ENCODE assay signal across 7 mouse cellular contexts in the genomic region with DNA sequence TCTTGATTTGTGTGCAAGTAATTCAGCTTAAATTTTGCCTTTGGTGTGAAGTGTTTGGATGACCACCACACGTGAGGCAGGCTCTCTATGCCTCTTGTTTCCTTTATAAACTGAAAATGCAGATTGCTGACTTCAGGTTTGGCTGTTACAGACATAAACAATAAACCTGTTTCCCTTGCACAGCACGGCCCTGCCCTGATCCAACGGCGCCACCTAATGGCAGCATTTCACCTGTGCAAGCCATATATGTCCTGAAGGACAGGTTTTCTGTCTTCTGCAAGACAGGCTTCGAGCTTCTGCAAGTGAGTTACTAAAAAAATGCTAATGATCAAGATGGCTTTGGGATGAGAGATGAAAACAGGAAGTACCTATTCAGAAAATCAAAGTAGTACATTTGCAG. TPM values are rescaled to one million over a fixed set of nuclear protein-coding genes. Genes with fewer than 3 reads are reported as not detected.
A peak's percentile ranks its signal among the peaks of the same experiment; 100 is the strongest.
DNase-seq lines count a peak whose midpoint lies in the region; TF ChIP-seq lines count a peak whose summit lies in the region.

No protein-coding gene starts in this region.

- peak; percentile 93 for TF ChIP-seq RAD21 in MEL (IDR thresholded peaks at IDR 0.05; ENCODE audit: low read depth, low read length)

- H3K4me3 ChIP-seq in MEL (ENCODE audit: control insufficient read depth in 1 of 2, insufficient read depth in 1 of 2, low read depth in 2 of 2, low read length in 2 of 2): no peak overlapping the region

- no peak for TF ChIP-seq EP300 in MEL (IDR thresholded peaks at IDR 0.05; ENCODE audit: low read depth in 1 of 2, low read length in 2 of 2)

- peak; percentile 89 for DNase-seq in CD4-positive, CD25-positive, alpha-beta regulatory T cell, adult 2 months (ENCODE audit: low read depth, low spot score)
- DNase-seq in MEL (ENCODE audit: low read depth, low spot score): peak; percentile 88
- DNase-seq in cerebellum, adult 9-10 months: peak; percentile 77
- peak; percentile 82 for DNase-seq in gastrocnemius, postnatal 10 days
- peak; percentile 92 for DNase-seq in kidney, postnatal 10 days
- peak; percentile 69 for DNase-seq in lung, postnatal 25 days (ENCODE audit: low spot score)
- DNase-seq in spleen, postnatal 10 days (ENCODE audit: low spot score in 2 of 2): peak; percentile 55 to 88

- no peak for TF ChIP-seq POLR2A in MEL (IDR thresholded peaks at IDR 0.05; ENCODE audit: control insufficient read depth in 1 of 2, insufficient read depth in 1 of 2, low read depth in 1 of 2, low read length in 2 of 2, poor library complexity in 1 of 2)

- H3K9me3 ChIP-seq in MEL (replicated peaks; ENCODE audit: insufficient read depth, low read length): no peaks in the 10 kb centered on the region

- H3K27me3 ChIP-seq in MEL (ENCODE audit: control insufficient read depth in 1 of 2, insufficient read depth in 2 of 2, low read length in 2 of 2): no peaks in the 10 kb centered on the region

- peak; percentile 84 to 94 (median 93) for TF ChIP-seq CTCF in MEL (IDR thresholded peaks at IDR 0.05 in 2 of 3, conservative IDR thresholded peaks at IDR 0.05 in 1 of 3; ENCODE audit: control insufficient read depth in 1 of 3, insufficient read depth in 1 of 3, low read depth in 2 of 3, low read length in 3 of 3, poor library complexity in 1 of 3, severe bottlenecking in 1 of 3)

- no peak overlapping the region for H3K9ac ChIP-seq in MEL (ENCODE audit: control insufficient read depth, low read depth, low read length, poor library complexity, severe bottlenecking)

- no peak overlapping the region for H3K27ac ChIP-seq in MEL (ENCODE audit: control insufficient read depth, low read depth, low read length)

- H3K36me3 ChIP-seq in MEL (ENCODE audit: control insufficient read depth in 1 of 2, insufficient read depth in 2 of 2, low read length in 2 of 2): no peaks in the 10 kb centered on the region; a peak in 1 of 4 replicates

- H3K79me2 ChIP-seq in MEL (ENCODE audit: control insufficient read depth, insufficient read depth, low read length, poor library complexity): no peaks in the 10 kb centered on the region

- 0 out of 4 replicates have a peak, but pooled peaks cover 0 to 3% of the 10 kb centered on the region in 2 experiments for H3K4me1 ChIP-seq in MEL (ENCODE audit: control insufficient read depth in 1 of 2, insufficient read depth in 2 of 2, low read length in 2 of 2)

TF ChIP-seq in MEL, 35 proteins besides CTCF, POLR2A, EP300 and RAD21:
- TF ChIP-seq POLR2AphosphoS2 (IDR thresholded peaks at IDR 0.05; ENCODE audit: low read length) (no peak), NRF1 (IDR thresholded peaks at IDR 0.05; ENCODE audit: insufficient read depth, low read depth, low read length, poor library complexity, severe bottlenecking) (no peak), ZC3H11A (IDR thresholded peaks at IDR 0.05; ENCODE audit: low read depth, low read length) (peak; percentile 62), E2F4 (IDR thresholded peaks at IDR 0.05; ENCODE audit: borderline replicate concordance, low read depth, low read length) (no peak), SIN3A (IDR thresholded peaks at IDR 0.05; ENCODE audit: low read length) (peak; percentile 52; the same call in 1 of the 2 replicates), TBP (IDR thresholded peaks at IDR 0.05; ENCODE audit: low read depth, low read length) (0 out of 2 replicates have a peak, but pooled peaks have one; percentile 24), SMC3 (IDR thresholded peaks at IDR 0.05; ENCODE audit: low read depth, low read length) (peak; percentile 74)

RNA-seq across cellular contexts. Expression of a gene that starts 5.4 kb away (rescaled TPM):
- 0.75 and 1.4 TPM in 2 replicates for total RNA-seq in MEL (2012; rRNA removed)
- under 1 TPM in 1 of 2 experiments, not detected in 1; 0.38 TPM for polyA plus RNA-seq in MEL (2012; ENCODE audit: insufficient read depth in 1 of 2, insufficient read length in 2 of 2, low read depth in 1 of 2, low replicate concordance in 2 of 2, missing spikeins in 1 of 2)
- total RNA-seq in gastrocnemius, postnatal 10 days (2021): under 1 TPM; 0.16 to 0.54 TPM

RNA-seq across cellular contexts. Expression of a gene that starts 16.5 kb away (rescaled TPM):
- total RNA-seq in MEL (2012; rRNA removed): 299 and 332 TPM in 2 replicates
- 100 to 1,000 TPM; 305 to 765 TPM for polyA plus RNA-seq in MEL (2012; ENCODE audit: insufficient read depth in 1 of 2, insufficient read length in 2 of 2, low read depth in 1 of 2, low replicate concordance in 2 of 2, missing spikeins in 1 of 2)
- 10 to 100 TPM; 25.4 to 32.8 TPM for total RNA-seq in gastrocnemius, postnatal 10 days (2021)

RNA-seq across cellular contexts. Expression of a gene that starts 19.1 kb away (rescaled TPM):
- total RNA-seq in MEL (2012; rRNA removed): 209 and 211 TPM in 2 replicates
- polyA plus RNA-seq in MEL (2012; ENCODE audit: insufficient read depth in 1 of 2, insufficient read length in 2 of 2, low read depth in 1 of 2, low replicate concordance in 2 of 2, missing spikeins in 1 of 2): 100 to 1,000 TPM in 1 of 2 experiments, not detected in 1; 455 TPM
- 100 to 1,000 TPM; 130 to 172 TPM for total RNA-seq in gastrocnemius, postnatal 10 days (2021)

RNA-seq across cellular contexts. Expression of a gene that starts 35.4 kb away (rescaled TPM):
- total RNA-seq in MEL (2012; rRNA removed): not detected in 2 replicates
- not detected for polyA plus RNA-seq in MEL (2012; ENCODE audit: insufficient read depth in 1 of 2, insufficient read length in 2 of 2, low read depth in 1 of 2, low replicate concordance in 2 of 2, missing spikeins in 1 of 2)
- total RNA-seq in gastrocnemius, postnatal 10 days (2021): 1 to 10 TPM; 6.9 to 8.6 TPM

RNA-seq across cellular contexts. Expression of a gene that starts 49.5 kb away (rescaled TPM):
- total RNA-seq in MEL (2012; rRNA removed): 57.3 and 71.5 TPM in 2 replicates
- polyA plus RNA-seq in MEL (2012; ENCODE audit: insufficient read depth in 1 of 2, insufficient read length in 2 of 2, low read depth in 1 of 2, low replicate concordance in 2 of 2, missing spikeins in 1 of 2): 100 to 1,000 TPM in 1 of 2 experiments, 10 to 100 TPM in 1; 90.5 to 109 TPM
- 10 to 100 TPM; 27.0 to 32.7 TPM for total RNA-seq in gastrocnemius, postnatal 10 days (2021)
